Mouse (Mus musculus): ENCODE data around the gene Cpeb4.

- TF ChIP-seq GATA1 (IDR thresholded peaks at IDR 0.05; ENCODE audit: borderline replicate concordance, low read length) (no peak), FLI1 (IDR thresholded peaks at IDR 0.05; ENCODE audit: low read length) (no peak)
Observed at GRCm38 (mm10) chr11:31896905-31897304, 24.9 kb downstream of the Cpeb4 start.
